Mouse (Mus musculus): ENCODE data around the gene Fcgr4.
"Not testable (repeated sequence)": the region's sequence is repeated elsewhere in the genome, so short reads cannot be mapped to it uniquely, and the experiment has no call there.

Fcgr4 gene

DNA sequence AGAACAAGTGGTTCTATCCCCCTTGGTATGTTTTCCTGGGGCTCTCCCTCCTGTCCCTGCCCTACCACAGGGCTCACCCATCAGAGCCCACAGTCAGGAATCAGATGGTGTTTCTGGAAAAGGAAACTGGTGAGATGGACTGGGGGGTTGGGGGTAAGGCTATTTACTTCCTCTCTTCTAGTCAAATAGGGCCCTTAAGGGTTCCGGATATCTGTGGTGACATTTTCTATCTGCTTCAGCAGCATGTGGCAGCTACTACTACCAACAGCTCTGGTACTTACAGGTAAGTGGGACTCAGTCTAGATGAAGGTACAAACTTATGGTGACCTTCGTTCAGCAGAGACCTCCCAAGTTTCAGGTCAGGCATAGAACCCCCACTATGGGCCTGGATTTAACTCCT lies at the start of gene Fcgr4:
Gene Fcgr4, plus strand, starts transcription at position 184 of the 400 bp plus-strand sequence.
- DNase-seq (ENCODE audit: low spot score in 2 of 2) = no peak

GRCm38 (mm10) chr1:170972494-170972893 lies 46.2 kb upstream of the Fcgr4 start:
- DNase-seq (ENCODE audit: low spot score in 2 of 2) = no peak

- no peak for DNase-seq (ENCODE audit: low spot score in 2 of 2)
Observed at GRCm38 (mm10) chr1:170972936-170973335, 45.8 kb upstream of the Fcgr4 start.

GRCm38 (mm10) chr1:170974171-170974570 lies 44.5 kb upstream of the Fcgr4 start:
- no peak for DNase-seq (ENCODE audit: low spot score in 2 of 2)

DNA sequence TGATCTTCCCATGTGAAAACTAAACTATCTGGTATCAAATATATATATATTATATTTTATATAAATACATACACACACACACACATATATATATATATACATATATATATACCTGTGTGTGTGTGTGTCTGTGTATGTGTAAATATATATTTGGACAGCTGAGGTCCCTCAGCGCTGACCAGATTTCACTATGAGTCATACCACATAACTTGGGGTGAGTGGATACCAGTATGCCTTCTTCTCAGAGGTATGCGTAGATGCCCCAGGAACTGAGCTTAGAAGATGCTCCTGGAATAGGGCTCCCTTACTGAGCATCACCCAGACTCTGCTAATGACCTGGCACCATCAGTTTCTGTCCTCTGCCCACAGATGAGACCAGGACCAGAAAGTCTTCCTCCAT lies 44.0 kb upstream of the Fcgr4 start:
- DNase-seq (ENCODE audit: low spot score in 2 of 2) = no peak

DNA sequence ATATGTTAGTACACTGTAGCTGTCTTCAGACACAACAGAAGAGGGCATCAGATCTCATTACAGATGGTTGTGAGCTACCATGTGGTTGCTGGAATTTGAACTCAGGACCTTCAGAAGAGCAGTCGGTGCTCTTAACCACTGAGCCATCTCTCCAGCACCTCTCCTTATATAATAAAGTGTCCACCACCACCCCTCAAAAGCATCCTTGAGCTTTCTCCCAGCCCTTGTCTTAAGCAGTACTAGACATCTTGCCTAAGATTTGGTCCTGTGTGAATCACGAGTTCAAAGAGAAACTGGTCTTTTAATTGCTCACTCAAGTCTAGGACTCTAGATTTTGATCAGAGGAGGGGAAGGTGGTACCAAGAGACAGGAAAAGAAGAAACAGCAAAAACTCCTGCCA lies 43.4 kb upstream of the Fcgr4 start:
- DNase-seq (ENCODE audit: low spot score in 2 of 2) = not testable (repeated sequence)

DNA sequence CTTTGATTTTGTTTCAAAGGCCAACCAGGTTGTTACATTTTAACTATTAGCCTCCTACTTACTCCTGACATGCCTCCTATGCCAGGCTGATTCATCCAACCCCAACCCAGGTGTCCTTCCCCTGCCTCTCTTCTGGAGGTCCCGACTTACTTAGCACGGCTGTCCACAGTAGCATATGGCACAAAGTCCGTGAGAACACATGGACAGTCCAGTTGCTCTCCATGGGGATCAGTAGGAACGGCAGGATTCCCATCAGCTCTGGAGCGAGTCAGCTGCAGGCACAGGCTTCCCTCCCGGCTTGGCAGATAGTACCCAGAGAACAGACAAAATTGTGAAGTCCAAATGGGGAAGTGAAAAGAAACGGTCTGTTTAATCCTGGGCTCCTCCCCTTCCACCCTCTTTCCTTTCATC lies 43.0 kb upstream of the Fcgr4 start:
- DNase-seq (ENCODE audit: low spot score in 2 of 2) = no peak

GRCm38 (mm10) chr1:170976447-170976846 lies 42.3 kb upstream of the Fcgr4 start, which contains the start of gene Fcgr2b:
Gene Fcgr2b (minus strand): TSS chr1:170976547.
- no peak for DNase-seq (ENCODE audit: low spot score in 2 of 2)

GRCm38 (mm10) chr1:170978601-170979000 lies 40.1 kb upstream of the Fcgr4 start:
- DNase-seq (ENCODE audit: low spot score in 2 of 2) = no peak

- DNase-seq (ENCODE audit: low spot score in 2 of 2) = not testable (repeated sequence)
Observed at GRCm38 (mm10) chr1:170981679-170982078, 37.0 kb upstream of the Fcgr4 start.

GRCm38 (mm10) chr1:170982301-170982700 lies 36.4 kb upstream of the Fcgr4 start:
- DNase-seq (ENCODE audit: low spot score in 2 of 2) = no peak

DNA sequence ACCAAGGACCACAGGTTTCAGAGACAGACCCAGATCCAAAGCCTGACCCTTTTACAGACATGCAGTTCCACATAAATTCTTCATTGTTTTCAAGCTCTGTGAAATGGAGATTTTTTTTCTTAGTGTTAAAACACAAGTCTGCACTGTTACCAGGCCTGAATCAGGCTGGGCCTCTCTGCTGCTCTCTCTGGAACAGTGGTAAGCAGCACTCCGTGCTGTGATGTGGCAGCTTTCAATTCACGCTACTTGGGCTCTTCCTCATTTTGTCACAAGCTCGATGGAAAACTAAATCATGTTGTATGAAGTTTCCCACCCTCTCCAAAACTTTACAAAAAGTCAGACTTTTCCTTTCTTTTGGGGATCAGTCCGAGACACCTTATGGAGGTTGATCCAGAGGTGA lies 35.7 kb upstream of the Fcgr4 start:
- DNase-seq (ENCODE audit: low spot score in 2 of 2) = no peak

DNA sequence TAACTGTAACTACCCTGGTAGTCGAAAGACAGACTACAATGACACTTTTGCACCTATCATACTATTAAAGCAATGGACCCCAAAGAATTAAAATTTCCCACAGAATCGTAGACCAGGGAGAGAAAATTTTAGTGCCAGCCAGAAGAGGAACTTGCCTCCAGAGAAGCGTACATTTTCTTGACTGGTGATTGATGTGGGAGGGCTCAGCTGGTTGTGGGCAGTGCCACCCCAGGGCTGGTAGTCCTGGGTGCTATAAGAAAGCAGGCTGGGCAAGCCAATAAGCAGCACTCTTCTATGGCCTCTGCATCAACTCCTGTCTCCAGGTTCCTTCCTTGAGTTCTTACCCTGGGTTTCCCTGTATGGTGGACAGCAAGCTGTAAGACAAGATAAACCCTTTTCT lies 33.6 kb upstream of the Fcgr4 start:
- DNase-seq (ENCODE audit: low spot score in 2 of 2) = no peak

DNA sequence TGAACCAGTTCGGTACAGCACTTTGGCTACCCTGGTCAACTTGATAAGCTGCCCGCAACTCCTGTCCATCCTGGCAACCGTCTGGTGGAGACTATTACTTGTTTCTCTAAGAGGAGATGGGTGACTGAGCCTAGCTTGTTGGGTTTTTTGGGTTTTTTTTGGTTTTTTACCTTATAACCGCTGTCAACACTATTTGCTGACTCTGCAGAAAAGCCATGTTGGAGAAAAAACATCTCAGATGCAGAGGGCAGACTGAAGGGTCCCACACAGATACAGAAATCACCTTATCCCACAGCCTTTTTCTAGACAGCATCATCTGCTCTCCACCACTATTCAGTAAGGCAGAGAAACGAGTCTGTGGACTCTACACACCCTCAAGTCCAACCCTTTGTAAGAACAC lies 32.9 kb upstream of the Fcgr4 start:
- DNase-seq (ENCODE audit: low spot score in 2 of 2) = no peak

GRCm38 (mm10) chr1:170989656-170990055 lies 29.1 kb upstream of the Fcgr4 start:
- DNase-seq (ENCODE audit: low spot score in 2 of 2) = no peak

GRCm38 (mm10) chr1:170992550-170992949 lies 26.2 kb upstream of the Fcgr4 start:
- peak in 1 of 2 experiments; percentile 20 for DNase-seq (ENCODE audit: low spot score in 2 of 2)

DNA sequence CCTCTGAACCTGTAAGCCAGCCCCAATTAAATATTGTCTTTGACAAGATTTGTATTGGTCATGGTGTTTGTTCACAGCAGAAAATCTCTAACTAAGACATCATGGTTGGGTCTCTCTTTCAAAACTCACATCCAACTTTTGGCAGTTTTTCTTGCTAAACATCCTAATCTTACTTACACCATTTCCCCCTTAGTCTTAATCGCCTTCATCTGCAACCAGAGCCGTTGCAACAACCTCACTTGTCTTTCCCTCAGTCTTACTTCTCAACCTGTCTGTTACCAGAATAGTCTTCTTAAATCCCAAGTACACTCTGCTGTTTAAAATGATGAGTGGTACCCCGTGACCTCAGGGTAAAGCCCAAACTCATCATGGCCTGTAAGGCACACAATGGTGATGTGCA lies 22.7 kb upstream of the Fcgr4 start:
- DNase-seq (ENCODE audit: low spot score in 2 of 2) = no peak

GRCm38 (mm10) chr1:170996753-170997152 lies 22.0 kb upstream of the Fcgr4 start:
- peak in 1 of 2 experiments; percentile 39 for DNase-seq (ENCODE audit: low spot score in 2 of 2)

DNA sequence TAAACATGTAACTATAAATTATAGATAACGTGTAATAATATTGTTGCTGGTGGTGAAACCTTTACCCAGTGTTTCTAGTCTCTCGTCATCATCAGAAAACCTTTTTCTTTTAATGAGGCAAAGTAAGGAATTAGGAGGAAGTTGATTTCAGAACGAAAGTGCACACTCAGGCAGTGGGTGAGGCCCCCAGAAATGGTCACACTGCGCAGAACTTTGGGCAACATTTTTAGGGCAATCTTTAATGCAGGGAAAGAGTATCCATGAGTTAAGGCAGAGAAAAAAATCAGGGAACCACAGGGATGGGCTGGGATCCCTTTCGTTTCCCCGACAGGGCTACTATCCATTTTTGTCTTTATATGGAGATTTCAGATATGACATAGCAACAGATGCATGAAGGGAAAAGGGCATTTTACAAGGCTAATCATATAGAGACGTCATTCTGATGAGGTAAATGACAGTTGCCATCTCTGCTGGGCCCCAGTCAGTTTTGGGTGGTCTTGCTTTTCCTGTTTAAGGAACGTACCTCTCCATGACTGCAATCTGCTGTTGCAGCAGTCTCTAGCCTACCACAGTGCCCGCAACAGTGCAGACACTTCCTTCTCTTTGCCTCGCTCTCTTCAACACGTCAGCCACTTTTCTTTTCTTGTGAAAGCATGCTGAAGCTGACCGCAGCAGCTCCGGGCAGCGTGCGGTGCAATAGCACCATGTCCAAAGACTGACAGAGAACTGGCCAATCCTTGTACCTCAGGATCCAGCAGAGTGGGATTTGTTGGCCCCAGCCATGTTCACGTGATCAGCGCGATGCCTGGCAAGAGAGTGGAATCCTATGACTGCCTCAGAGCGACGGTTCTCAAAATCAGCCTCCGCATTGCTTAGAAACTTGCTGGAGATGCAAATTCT lies 20.7 kb upstream of the Fcgr4 start:
- peak; percentile 61 to 66 for DNase-seq (ENCODE audit: low spot score in 2 of 2)

- no peak for DNase-seq (ENCODE audit: low spot score in 2 of 2)
Observed at GRCm38 (mm10) chr1:170999811-171000210, 18.9 kb upstream of the Fcgr4 start.

- DNase-seq (ENCODE audit: low spot score in 2 of 2) = no peak
Observed at GRCm38 (mm10) chr1:171005081-171005480, 13.6 kb upstream of the Fcgr4 start.

DNA sequence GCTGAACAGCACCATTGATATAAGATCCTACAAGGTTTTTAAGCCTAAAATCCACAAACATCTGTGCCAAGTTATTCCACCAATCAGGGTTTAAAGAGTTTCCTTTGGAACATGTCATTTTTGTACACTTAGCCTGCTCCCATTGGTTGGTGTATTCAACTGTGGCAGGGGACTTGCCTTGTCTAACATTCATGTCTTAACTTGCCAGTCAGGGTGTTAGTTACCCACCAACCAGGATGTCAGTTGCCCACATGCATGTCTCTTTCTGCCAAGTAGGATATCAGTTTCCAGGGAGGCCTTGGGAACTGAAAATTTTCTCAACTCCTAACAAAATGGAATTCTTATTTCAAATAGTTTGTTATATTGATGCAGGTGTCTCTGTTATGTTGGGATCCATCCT lies 13.1 kb upstream of the Fcgr4 start:
- no peak for DNase-seq (ENCODE audit: low spot score in 2 of 2)

DNA sequence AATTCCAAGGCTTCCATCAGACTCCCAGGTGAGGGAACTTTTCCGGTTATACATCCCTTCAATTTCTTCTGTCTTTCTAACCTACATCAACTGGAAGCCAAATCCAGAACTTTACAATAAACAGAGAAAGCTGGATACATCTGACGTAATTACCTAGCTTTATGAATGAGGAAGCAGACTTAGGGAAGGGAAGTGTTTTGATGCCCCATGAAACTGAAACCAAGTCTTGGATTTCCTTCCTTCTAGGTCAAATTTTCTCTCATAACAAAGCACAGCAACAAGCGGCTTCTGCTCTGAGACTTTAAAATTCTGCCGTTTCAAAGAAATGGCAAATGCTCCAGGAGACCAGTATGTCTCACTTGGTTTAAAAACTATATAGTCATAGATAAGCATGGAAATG lies 12.4 kb upstream of the Fcgr4 start:
- DNase-seq (ENCODE audit: low spot score in 2 of 2) = no peak

- DNase-seq (ENCODE audit: low spot score in 2 of 2) = no peak
Observed at GRCm38 (mm10) chr1:171006905-171007304, 11.8 kb upstream of the Fcgr4 start.

Measured in frontal cortex, postnatal 10 days (tissue).